Comparison of ENCODE assay signal across 8 mouse cellular contexts in the genomic region with DNA sequence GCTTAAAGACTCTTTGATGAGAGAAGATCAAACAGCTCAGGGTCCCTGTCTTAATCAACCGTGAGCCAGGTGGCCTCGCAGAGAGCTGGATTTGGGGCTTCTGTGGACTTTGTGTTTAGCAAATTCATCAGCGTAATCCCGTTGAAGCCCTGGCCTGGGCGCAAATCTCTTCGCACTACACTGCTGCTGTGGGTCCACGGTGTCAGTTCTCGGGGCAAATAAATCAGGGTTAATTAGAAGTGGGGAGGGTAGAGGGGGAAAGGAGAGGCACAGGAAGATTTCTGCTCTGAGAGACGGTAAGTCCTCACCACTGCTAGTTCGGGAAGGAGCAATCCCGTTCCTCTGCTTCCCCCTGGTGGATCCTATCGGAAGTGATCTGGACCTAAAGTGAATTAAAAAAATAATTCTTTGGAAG. TPM values are rescaled to one million over a fixed set of nuclear protein-coding genes. Genes with fewer than 3 reads are reported as not detected.
DNase-seq lines count a peak whose midpoint lies in the region; ATAC-seq lines count a peak whose summit lies in the region.

No protein-coding gene starts in this region.

- no peaks in the 10 kb centered on the region for H3K9me3 ChIP-seq in forebrain, embryonic 16.5 days (ENCODE audit: control insufficient read depth, low read length)
- H3K9me3 ChIP-seq in hindbrain, embryonic 11.5 days (ENCODE audit: control insufficient read depth, low read length) = no peaks in the 10 kb centered on the region
- no peaks in the 10 kb centered on the region for H3K9me3 ChIP-seq in lung, embryonic 16.5 days (ENCODE audit: control insufficient read depth, low read length)

- peak overlapping the region; percentile 33 for H3K4me3 ChIP-seq in forebrain, embryonic 16.5 days (replicated peaks; ENCODE audit: low read length)
- H3K4me3 ChIP-seq in hindbrain, embryonic 11.5 days (ENCODE audit: low read depth, low read length) = no peak overlapping the region
- peak overlapping the region; percentile 38 for H3K4me3 ChIP-seq in lung, embryonic 16.5 days (ENCODE audit: low read length)

- H3K9ac ChIP-seq in forebrain, embryonic 16.5 days (replicated peaks; ENCODE audit: low read depth, low read length) = peak overlapping the region; percentile 51
- no peak overlapping the region for H3K9ac ChIP-seq in hindbrain, embryonic 11.5 days (ENCODE audit: low read depth, low read length)
- peak overlapping the region; percentile 65 for H3K9ac ChIP-seq in lung, embryonic 16.5 days (ENCODE audit: low read length)

- peak overlapping the region; percentile 61 for H3K4me2 ChIP-seq in forebrain, embryonic 16.5 days (ENCODE audit: low read length)
- peak overlapping the region; percentile 42 for H3K4me2 ChIP-seq in hindbrain, embryonic 11.5 days (replicated peaks; ENCODE audit: low read depth, low read length)
- H3K4me2 ChIP-seq in lung, embryonic 16.5 days (ENCODE audit: low read depth, low read length) = peak overlapping the region; percentile 66

- no peaks in the 10 kb centered on the region for H3K36me3 ChIP-seq in forebrain, embryonic 16.5 days (ENCODE audit: control insufficient read depth, insufficient read depth)
- H3K36me3 ChIP-seq in hindbrain, embryonic 11.5 days (ENCODE audit: control insufficient read depth, insufficient read depth, low read length) = no peaks in the 10 kb centered on the region
- no peaks in the 10 kb centered on the region for H3K36me3 ChIP-seq in lung, embryonic 16.5 days (ENCODE audit: control insufficient read depth, insufficient read depth, low read length)

- peaks cover 28% of the 10 kb centered on the region for H3K27me3 ChIP-seq in forebrain, embryonic 16.5 days (replicated peaks; ENCODE audit: control insufficient read depth, insufficient read depth, low read length)
- H3K27me3 ChIP-seq in hindbrain, embryonic 11.5 days (ENCODE audit: control insufficient read depth, insufficient read depth, low read length) = peaks cover 10% of the 10 kb centered on the region
- H3K27me3 ChIP-seq in lung, embryonic 16.5 days (ENCODE audit: control insufficient read depth, insufficient read depth, low read depth, low read length) = peaks cover 16% of the 10 kb centered on the region

- DNase-seq in MN1 (ENCODE audit: low spot score) = peak; percentile 64
- peak; percentile 6 for DNase-seq in cerebellum, adult 11 months
- DNase-seq in hindbrain, embryonic 11.5 days (ENCODE audit: low spot score) = peak; percentile 87
- DNase-seq in layer of hippocampus, postnatal 14 days (ENCODE audit: low spot score in 2 of 2) = peak; percentile 67 to 78
- peak; percentile 46 for DNase-seq in retina, postnatal 7 days (ENCODE audit: low read depth, low spot score)

- H3K27ac ChIP-seq in forebrain, embryonic 16.5 days (ENCODE audit: low read length) = no peak overlapping the region
- H3K27ac ChIP-seq in hindbrain, embryonic 11.5 days (ENCODE audit: low read depth, low read length) = no peak overlapping the region
- no peak overlapping the region for H3K27ac ChIP-seq in lung, embryonic 16.5 days (ENCODE audit: low read length)

- peak; percentile 81 for ATAC-seq in forebrain, embryonic 16.5 days
- ATAC-seq in hindbrain, embryonic 11.5 days (ENCODE audit: low FRiP score) = peak; percentile 73
- peak; percentile 65 for ATAC-seq in lung, embryonic 16.5 days (ENCODE audit: low read depth)
- no peak for ATAC-seq in erythroblast, adult 5-6 weeks (replicated peaks; ENCODE audit: low FRiP score, poor library complexity, severe bottlenecking)

- under 1% methylated on average over 12 of the region's 12 CpGs for WGBS in forebrain, embryonic 16.5 days
- WGBS in hindbrain, embryonic 11.5 days = 1% methylated on average over 12 of the region's 12 CpGs
- WGBS in lung, embryonic 16.5 days = 1% methylated on average over 12 of the region's 12 CpGs

- H3K4me1 ChIP-seq in forebrain, embryonic 16.5 days (replicated peaks; ENCODE audit: control insufficient read depth, insufficient read depth, low read length) = peaks cover 13% of the 10 kb centered on the region
- 0 out of 2 replicates have a peak, but pooled peaks cover 3% of the 10 kb centered on the region for H3K4me1 ChIP-seq in hindbrain, embryonic 11.5 days (replicated peaks; ENCODE audit: control insufficient read depth, insufficient read depth, low read length)
- H3K4me1 ChIP-seq in lung, embryonic 16.5 days (replicated peaks; ENCODE audit: control insufficient read depth, insufficient read depth, low read length) = peaks cover 7% of the 10 kb centered on the region

RNA-seq across cellular contexts. Expression of a gene that starts 5.0 kb away (rescaled TPM):
- polyA plus RNA-seq in forebrain, embryonic 16.5 days (2015; fragmentation: Nextera tagmentation; extraction: Ambion mirVana) = 0.38 and 0.61 TPM in 2 replicates
- 3.6 and 3.9 TPM in 2 replicates for polyA plus RNA-seq in hindbrain, embryonic 11.5 days (2014; fragmentation: Nextera tagmentation; extraction: Ambion mirVana)
- not detected for total RNA-seq in layer of hippocampus, postnatal 14 days (2021)
- 0.50 and 0.78 TPM in 2 replicates for polyA plus RNA-seq in lung, embryonic 16.5 days (2015; fragmentation: Nextera tagmentation; extraction: Ambion mirVana)
- not detected in 2 replicates for total RNA-seq in erythroblast, adult 5-6 weeks (2015; ENCODE audit: low replicate concordance)
- total RNA-seq in erythroblast, adult 5-6 weeks (2017; ENCODE audit: low replicate concordance) = not detected in 2 replicates

Comparison
In these comparisons a context has a peak if more than half of its experiments do, and no peak if none do; other contexts are left out.
1. DNase-seq: peak in every context shown above with its lines; median percentile 87 in hindbrain, embryonic 11.5 days; 72 in layer of hippocampus, postnatal 14 days; 64 in MN1; 46 in retina, postnatal 7 days; 6 in cerebellum, adult 11 months.